Mouse (Mus musculus): ENCODE data around the gene Uhrf1. TPM values are rescaled to one million over a fixed set of nuclear protein-coding genes. Genes with fewer than 3 reads are reported as not detected.

Gene Uhrf1
- polyA plus RNA-seq, 1 experiment from 2014 or later: 170 TPM

DNA sequence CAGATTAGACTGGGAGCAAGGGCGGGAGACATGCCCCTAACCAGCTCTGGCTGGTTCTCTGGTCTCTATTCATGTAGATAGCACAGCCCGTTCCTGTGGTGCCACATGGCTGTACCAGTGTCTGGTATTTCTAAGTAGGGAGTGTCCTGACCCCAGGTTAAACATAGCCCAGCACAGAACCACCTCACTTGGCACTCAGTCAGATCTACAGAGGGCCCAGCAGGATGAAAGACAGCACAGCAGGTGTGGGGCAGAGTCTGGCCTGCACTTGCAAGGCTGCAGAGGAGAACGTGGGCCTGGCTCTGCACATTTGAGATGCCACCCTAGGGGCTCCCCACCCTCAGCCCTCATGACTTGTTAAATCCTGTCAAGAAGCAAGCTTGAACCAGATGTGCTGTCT lies 42.0 kb upstream of the Uhrf1 start:
- H3K27me3 ChIP-seq (ENCODE audit: insufficient read depth, low read length): no peaks in the 10 kb centered on the region
- peaks cover 25% of the 10 kb centered on the region for H3K4me1 ChIP-seq (ENCODE audit: insufficient read depth, low read length)
- no peaks in the 10 kb centered on the region for H3K9me3 ChIP-seq (ENCODE audit: low read length)
- no peak overlapping the region for H3K27ac ChIP-seq (ENCODE audit: low read length)
- H3K36me3 ChIP-seq (ENCODE audit: insufficient read depth, low read length): peaks cover 39% of the 10 kb centered on the region
- H3K9ac ChIP-seq (replicated peaks; ENCODE audit: low read length): no peak overlapping the region
- H3K4me3 ChIP-seq (ENCODE audit: low read length): no peak overlapping the region
- no peak for ATAC-seq (ENCODE audit: low FRiP score, low TSS enrichment)
- 86% methylated on average over 3 of the region's 3 CpGs for WGBS
- H3K4me2 ChIP-seq (replicated peaks; ENCODE audit: low read depth, low read length): no peak overlapping the region

DNA sequence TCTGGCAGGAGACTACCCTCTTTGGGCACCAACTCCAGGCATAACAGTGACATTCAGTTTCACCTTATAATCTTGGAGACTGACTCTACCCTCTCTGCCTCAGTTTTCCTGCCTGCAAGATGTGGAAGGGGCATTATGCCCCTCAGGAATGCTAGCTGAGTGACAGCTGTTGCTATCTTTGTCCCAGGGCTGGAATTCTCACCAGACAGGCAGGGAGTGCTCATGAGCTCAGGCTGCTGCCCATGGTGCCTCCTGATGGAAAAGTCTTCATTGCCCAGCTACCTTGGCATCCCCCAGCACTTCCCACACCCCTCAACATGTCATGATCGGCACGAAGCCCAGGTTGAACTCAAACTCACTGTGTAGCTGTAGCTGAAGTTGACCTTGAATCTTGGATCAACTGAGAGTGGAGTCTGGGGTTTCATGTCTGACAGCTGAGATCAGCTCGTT lies 40.5 kb upstream of the Uhrf1 start:
- peaks cover 39% of the 10 kb centered on the region for H3K36me3 ChIP-seq (ENCODE audit: insufficient read depth, low read length)
- 79% methylated on average over 3 of the region's 3 CpGs for WGBS
- no peak overlapping the region for H3K4me3 ChIP-seq (ENCODE audit: low read length)
- H3K4me2 ChIP-seq (replicated peaks; ENCODE audit: low read depth, low read length): no peak overlapping the region
- no peak overlapping the region for H3K27ac ChIP-seq (ENCODE audit: low read length)
- ATAC-seq (ENCODE audit: low FRiP score, low TSS enrichment): no peak
- H3K4me1 ChIP-seq (ENCODE audit: insufficient read depth, low read length): peaks cover 22% of the 10 kb centered on the region
- no peak overlapping the region for H3K9ac ChIP-seq (replicated peaks; ENCODE audit: low read length)
- H3K27me3 ChIP-seq (ENCODE audit: insufficient read depth, low read length): no peaks in the 10 kb centered on the region
- H3K9me3 ChIP-seq (ENCODE audit: low read length): no peaks in the 10 kb centered on the region

DNA sequence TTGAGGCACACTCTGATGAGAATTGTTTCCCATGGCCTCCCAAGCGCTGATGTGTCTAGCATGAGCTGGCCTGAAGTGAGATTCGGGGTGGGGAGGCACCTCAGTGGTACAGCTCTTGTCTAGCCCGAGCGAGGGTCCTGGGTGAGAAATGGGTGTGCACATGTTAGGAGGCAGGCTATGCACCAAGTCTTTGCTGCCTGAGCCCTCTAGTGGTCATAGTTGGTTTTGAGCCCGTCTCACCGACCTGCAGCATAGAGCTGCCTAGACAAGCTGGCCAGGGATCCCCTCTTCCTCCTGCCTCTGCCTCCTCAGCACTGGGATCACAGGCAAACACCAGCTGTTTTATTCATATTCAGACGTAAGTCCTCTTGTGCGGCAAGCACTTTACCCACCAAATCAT lies 39.1 kb upstream of the Uhrf1 start:
- Histone ChIP-seq H3K27ac (ENCODE audit: low read length) (no peak overlapping the region), H3K4me3 (ENCODE audit: low read length) (no peak overlapping the region), H3K9me3 (ENCODE audit: low read length) (no peaks in the 10 kb centered on the region), H3K9ac (replicated peaks; ENCODE audit: low read length) (no peak overlapping the region), H3K4me2 (replicated peaks; ENCODE audit: low read depth, low read length) (no peak overlapping the region), H3K4me1 (ENCODE audit: insufficient read depth, low read length) (peaks cover 9% of the 10 kb centered on the region), H3K36me3 (ENCODE audit: insufficient read depth, low read length) (peaks cover 28% of the 10 kb centered on the region), H3K27me3 (ENCODE audit: insufficient read depth, low read length) (no peaks in the 10 kb centered on the region)
- 21% methylated on average over 8 of the region's 8 CpGs for WGBS
- ATAC-seq (ENCODE audit: low FRiP score, low TSS enrichment): peak; percentile 33; the same call in 1 of the 2 replicates

DNA sequence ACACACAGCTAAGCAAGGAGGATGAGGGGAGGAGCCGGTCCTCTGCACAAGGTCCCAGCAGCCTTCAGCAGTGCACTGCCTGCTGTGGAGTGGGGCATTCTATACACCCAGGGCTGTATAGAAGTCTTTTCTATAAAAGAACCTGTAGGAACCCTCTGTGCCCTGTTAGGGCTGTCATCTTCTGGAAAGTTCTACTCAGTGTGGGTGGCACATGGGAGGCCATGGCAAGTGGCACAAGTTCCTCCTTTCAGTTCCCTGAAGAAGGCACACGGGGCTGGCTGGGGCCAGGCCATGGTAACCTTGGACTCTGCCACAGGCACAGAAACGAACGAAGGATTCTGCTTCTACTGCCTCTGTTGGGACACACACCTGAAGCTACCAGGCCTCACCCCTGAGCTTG lies 38.1 kb upstream of the Uhrf1 start:
- WGBS: 92% methylated on average over 4 of the region's 4 CpGs
- ATAC-seq (ENCODE audit: low FRiP score, low TSS enrichment): no peak
- H3K27ac ChIP-seq (ENCODE audit: low read length): no peak overlapping the region
- H3K4me1 ChIP-seq (ENCODE audit: insufficient read depth, low read length): peaks cover 6% of the 10 kb centered on the region
- H3K4me3 ChIP-seq (ENCODE audit: low read length): no peak overlapping the region
- H3K9me3 ChIP-seq (ENCODE audit: low read length): no peaks in the 10 kb centered on the region
- H3K4me2 ChIP-seq (replicated peaks; ENCODE audit: low read depth, low read length): no peak overlapping the region
- peaks cover 18% of the 10 kb centered on the region for H3K36me3 ChIP-seq (ENCODE audit: insufficient read depth, low read length)
- H3K9ac ChIP-seq (replicated peaks; ENCODE audit: low read length): no peak overlapping the region
- no peaks in the 10 kb centered on the region for H3K27me3 ChIP-seq (ENCODE audit: insufficient read depth, low read length)

DNA sequence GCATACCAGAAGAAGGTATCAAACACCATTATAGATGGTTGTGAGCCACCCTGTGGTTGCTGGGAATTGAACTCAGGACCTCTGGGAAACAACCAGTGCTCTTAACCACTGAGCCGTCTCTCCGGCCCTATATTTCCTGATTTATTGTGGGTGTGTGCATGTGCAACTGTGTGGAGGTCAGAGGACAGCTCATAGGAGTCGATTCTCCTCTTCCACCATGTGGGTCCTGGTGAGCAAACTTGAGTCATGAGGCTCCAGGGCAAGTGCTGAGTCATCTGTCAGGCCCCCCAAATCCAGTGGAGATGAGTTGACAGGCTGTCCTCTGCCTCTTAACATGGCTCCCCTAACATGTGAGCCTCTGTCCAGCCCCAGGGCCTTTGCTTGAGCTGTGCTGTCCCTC lies 37.3 kb upstream of the Uhrf1 start:
- no peak overlapping the region for H3K4me3 ChIP-seq (ENCODE audit: low read length)
- no peaks in the 10 kb centered on the region for H3K27me3 ChIP-seq (ENCODE audit: insufficient read depth, low read length)
- no peaks in the 10 kb centered on the region for H3K9me3 ChIP-seq (ENCODE audit: low read length)
- ATAC-seq (ENCODE audit: low FRiP score, low TSS enrichment): no peak
- no peak overlapping the region for H3K4me2 ChIP-seq (replicated peaks; ENCODE audit: low read depth, low read length)
- H3K4me1 ChIP-seq (ENCODE audit: insufficient read depth, low read length): peaks cover 6% of the 10 kb centered on the region
- 66% methylated on average over 3 of the region's 3 CpGs for WGBS
- H3K27ac ChIP-seq (ENCODE audit: low read length): no peak overlapping the region
- peaks cover 16% of the 10 kb centered on the region for H3K36me3 ChIP-seq (ENCODE audit: insufficient read depth, low read length)
- no peak overlapping the region for H3K9ac ChIP-seq (replicated peaks; ENCODE audit: low read length)

DNA sequence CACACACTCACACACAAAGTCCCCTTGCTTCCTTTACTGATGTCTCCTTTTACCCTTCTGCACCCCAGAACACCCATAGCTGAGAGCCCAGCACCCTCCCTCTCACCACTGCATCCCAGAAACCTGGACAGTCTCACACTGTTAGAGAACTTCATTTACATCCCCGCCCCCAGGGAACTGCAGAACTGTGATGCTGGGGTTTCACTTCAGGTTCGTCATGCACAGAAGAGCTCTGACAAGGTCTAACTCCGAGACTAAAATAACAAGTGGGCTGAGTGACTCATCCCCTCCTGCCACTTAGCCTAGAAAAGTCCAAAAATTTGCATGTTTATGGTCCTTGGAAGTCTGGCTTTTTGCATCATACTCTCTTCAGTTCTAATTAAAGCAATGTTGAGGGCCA lies 36.9 kb upstream of the Uhrf1 start:
- Histone ChIP-seq H3K9ac (replicated peaks; ENCODE audit: low read length) (no peak overlapping the region), H3K4me2 (replicated peaks; ENCODE audit: low read depth, low read length) (no peak overlapping the region), H3K4me1 (ENCODE audit: insufficient read depth, low read length) (peaks cover 6% of the 10 kb centered on the region), H3K27me3 (ENCODE audit: insufficient read depth, low read length) (no peaks in the 10 kb centered on the region), H3K36me3 (ENCODE audit: insufficient read depth, low read length) (peaks cover 20% of the 10 kb centered on the region), H3K9me3 (ENCODE audit: low read length) (no peaks in the 10 kb centered on the region), H3K4me3 (ENCODE audit: low read length) (no peak overlapping the region), H3K27ac (ENCODE audit: low read length) (no peak overlapping the region)
- WGBS: 35% methylated on average over 3 of the region's 3 CpGs
- no peak for ATAC-seq (ENCODE audit: low FRiP score, low TSS enrichment)

DNA sequence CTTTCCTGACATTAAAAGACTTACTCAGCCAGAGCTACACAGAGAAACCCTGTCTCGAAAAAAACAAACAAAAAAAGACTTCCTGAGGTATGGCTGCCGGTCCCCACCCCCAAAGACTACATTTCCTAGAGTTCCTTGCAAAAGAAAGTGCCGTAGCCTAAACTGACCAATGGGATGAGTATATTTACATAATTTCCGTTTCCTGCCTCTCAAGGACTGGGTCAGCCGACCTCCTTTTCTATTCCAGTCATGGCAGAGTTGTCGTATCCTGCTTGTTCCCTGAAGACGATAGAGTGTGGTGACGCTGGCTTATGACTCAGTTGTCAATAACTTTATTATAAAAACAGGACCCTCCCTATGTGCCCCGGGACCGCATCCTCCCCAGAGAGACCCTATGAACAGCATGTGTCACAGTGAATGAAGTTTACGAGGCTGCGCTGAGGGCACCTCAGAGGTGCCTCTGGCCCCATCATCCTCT lies 33.9 kb upstream of the Uhrf1 start:
- Histone ChIP-seq H3K36me3 (ENCODE audit: insufficient read depth, low read length) (peaks cover 22% of the 10 kb centered on the region), H3K9me3 (ENCODE audit: low read length) (no peaks in the 10 kb centered on the region)

DNA sequence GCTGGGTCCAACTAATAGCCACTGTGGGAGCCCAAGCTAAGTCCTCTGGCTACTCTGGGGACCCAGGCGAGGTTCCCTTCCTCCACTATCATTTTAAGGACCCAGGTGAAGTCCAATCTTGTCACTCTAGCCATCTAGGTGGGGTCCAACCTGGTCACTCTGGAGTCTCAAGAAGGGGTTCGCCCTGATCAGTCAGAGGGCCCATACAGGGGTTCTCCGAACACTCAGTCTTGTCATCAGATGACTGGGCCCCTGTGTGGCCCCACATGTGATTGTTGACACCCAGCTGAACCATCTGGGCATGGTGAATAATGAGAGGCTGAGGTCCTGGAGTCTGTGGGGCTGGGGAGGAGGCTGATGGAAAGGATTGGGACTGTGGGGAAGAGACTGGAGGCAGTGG lies 33.4 kb upstream of the Uhrf1 start:
- Histone ChIP-seq H3K9ac (replicated peaks; ENCODE audit: low read length) (peak overlapping the region; percentile 60), H3K4me3 (ENCODE audit: low read length) (peak overlapping the region; percentile 48), H3K9me3 (ENCODE audit: low read length) (no peaks in the 10 kb centered on the region), H3K4me2 (replicated peaks; ENCODE audit: low read depth, low read length) (peak overlapping the region; percentile 74), H3K4me1 (ENCODE audit: insufficient read depth, low read length) (peaks cover 13% of the 10 kb centered on the region), H3K27me3 (ENCODE audit: insufficient read depth, low read length) (no peaks in the 10 kb centered on the region), H3K27ac (ENCODE audit: low read length) (peak overlapping the region; percentile 89), H3K36me3 (ENCODE audit: insufficient read depth, low read length) (peaks cover 22% of the 10 kb centered on the region)
- ATAC-seq (ENCODE audit: low FRiP score, low TSS enrichment): peak; percentile 4; the same call in 1 of the 2 replicates
- WGBS: 77% methylated on average over 3 of the region's 3 CpGs

More for the DNA sequence above, 33.9 kb upstream of the Uhrf1 start:
- peak; percentile 81 for ATAC-seq (ENCODE audit: low FRiP score, low TSS enrichment)
- Histone ChIP-seq H3K4me2 (replicated peaks; ENCODE audit: low read depth, low read length) (peak overlapping the region; percentile 74), H3K27ac (ENCODE audit: low read length) (peak overlapping the region; percentile 89), H3K4me1 (ENCODE audit: insufficient read depth, low read length) (peaks cover 13% of the 10 kb centered on the region), H3K9ac (replicated peaks; ENCODE audit: low read length) (peak overlapping the region; percentile 63), H3K4me3 (ENCODE audit: low read length) (peak overlapping the region; percentile 48), H3K27me3 (ENCODE audit: insufficient read depth, low read length) (no peaks in the 10 kb centered on the region)
- 19% methylated on average over 12 of the region's 12 CpGs for WGBS

DNA sequence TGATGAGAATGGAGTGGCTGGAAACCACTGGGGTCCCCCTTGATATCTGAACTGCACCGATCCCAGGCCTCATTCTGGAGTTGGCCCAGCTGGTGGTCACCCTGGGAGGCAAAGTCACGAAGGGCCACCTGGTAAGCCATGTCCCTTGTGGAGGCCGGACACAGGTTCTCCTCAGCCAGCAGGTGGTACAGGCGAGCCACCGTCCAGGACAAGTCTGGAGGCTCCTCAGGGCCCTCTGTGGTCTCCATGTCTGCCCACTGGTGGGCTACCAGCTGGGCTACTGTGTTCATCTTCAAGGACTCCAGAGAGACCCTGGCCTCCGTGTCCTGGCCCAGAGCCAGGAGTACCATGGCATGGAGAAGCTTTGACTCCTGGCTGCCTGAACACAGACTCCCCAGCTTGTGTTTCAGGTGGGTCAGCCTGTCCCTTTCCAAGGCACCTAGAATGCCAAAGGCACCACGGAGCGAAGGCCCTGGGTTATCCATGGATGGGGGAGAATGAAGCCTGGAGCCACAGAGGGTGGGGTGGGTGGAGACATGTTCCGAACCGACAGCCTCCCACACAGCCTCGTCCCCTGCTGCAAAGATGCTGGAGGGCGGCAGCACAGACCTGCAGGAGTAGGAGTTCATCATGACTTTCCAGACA lies 31.4 kb upstream of the Uhrf1 start:
- H3K9ac ChIP-seq (replicated peaks; ENCODE audit: low read length): no peak overlapping the region
- no peaks in the 10 kb centered on the region for H3K27me3 ChIP-seq (ENCODE audit: insufficient read depth, low read length)
- ATAC-seq (ENCODE audit: low FRiP score, low TSS enrichment): no peak
- no peak overlapping the region for H3K4me3 ChIP-seq (ENCODE audit: low read length)
- H3K4me2 ChIP-seq (replicated peaks; ENCODE audit: low read depth, low read length): no peak overlapping the region
- 81% methylated on average over 12 of the region's 12 CpGs for WGBS
- H3K4me1 ChIP-seq (ENCODE audit: insufficient read depth, low read length): peaks cover 18% of the 10 kb centered on the region
- no peak overlapping the region for H3K27ac ChIP-seq (ENCODE audit: low read length)
- H3K9me3 ChIP-seq (ENCODE audit: low read length): no peaks in the 10 kb centered on the region
- H3K36me3 ChIP-seq (ENCODE audit: insufficient read depth, low read length): peaks cover 19% of the 10 kb centered on the region

DNA sequence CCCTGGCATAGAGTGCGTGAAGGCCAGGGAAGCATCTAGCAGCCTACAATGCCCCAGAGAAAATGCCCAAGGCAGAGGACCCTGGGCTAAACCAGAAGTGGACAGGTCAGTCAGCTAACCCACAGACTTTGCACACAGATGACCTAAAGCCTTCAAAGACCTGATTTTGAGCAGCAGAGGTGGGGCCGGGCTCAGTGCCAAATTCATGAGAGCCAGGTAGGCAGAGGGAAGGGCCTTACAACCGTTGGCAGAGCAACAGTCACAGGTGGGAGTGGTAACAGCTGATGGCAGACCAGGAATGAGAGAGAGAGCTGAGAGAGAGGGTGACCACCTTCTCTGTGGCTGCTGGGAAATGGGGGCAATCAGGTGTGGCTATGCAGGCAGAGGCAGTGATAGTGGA lies 30.5 kb upstream of the Uhrf1 start:
- Histone ChIP-seq H3K27ac (ENCODE audit: low read length) (no peak overlapping the region), H3K27me3 (ENCODE audit: insufficient read depth, low read length) (no peaks in the 10 kb centered on the region), H3K9ac (replicated peaks; ENCODE audit: low read length) (no peak overlapping the region), H3K4me1 (ENCODE audit: insufficient read depth, low read length) (peaks cover 26% of the 10 kb centered on the region), H3K4me2 (replicated peaks; ENCODE audit: low read depth, low read length) (no peak overlapping the region), H3K4me3 (ENCODE audit: low read length) (no peak overlapping the region), H3K9me3 (ENCODE audit: low read length) (no peaks in the 10 kb centered on the region), H3K36me3 (ENCODE audit: insufficient read depth, low read length) (peaks cover 19% of the 10 kb centered on the region)
- no peak for ATAC-seq (ENCODE audit: low FRiP score, low TSS enrichment)
- WGBS: 63% methylated on average over 3 of the region's 3 CpGs

Data from kidney, embryonic 16.5 days (tissue).